Comparison of ENCODE assay signal across 8 mouse cellular contexts in the genomic region with DNA sequence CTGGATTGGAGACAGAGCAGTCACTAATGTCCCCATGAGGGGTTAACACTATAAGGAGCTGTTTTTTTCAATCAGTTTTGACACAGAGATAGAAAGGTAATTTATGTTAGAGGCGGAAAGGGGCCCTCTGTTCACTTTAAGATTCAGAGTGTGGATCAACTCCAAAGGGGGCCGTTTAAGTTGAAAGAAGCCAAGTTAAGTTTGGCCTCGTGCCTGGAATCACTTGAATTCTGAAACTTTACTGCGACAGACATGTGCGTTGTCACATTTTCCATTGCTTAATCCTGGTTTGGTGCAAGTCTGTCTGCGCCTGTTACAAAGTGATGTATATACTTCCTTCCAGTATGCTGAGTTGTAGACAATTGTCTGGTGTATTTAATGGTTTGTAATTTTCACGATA. TPM values are rescaled to one million over a fixed set of nuclear protein-coding genes. Genes with fewer than 3 reads are reported as not detected.
DNase-seq lines count a peak whose midpoint lies in the region; ATAC-seq and TF ChIP-seq lines count a peak whose summit lies in the region.
"Had no signal": no experiment of that assay in that cellular context is flagged by ENCODE, and none has a peak within 500 bp of the region (broad histone marks: within the 10 kb centered on the region; RNA-seq: fewer than 3 reads in every experiment).

No protein-coding gene starts in this region.

- H3K27ac ChIP-seq in liver, adult 2 months (replicated peaks; ENCODE audit: insufficient read depth, low read depth, low read length), result no peak overlapping the region
- no peak overlapping the region for H3K27ac ChIP-seq in liver, embryonic 11.5 days (ENCODE audit: low read depth, low read length)
- peak overlapping the region; percentile 70 for H3K27ac ChIP-seq in embryonic fibroblast, embryonic 13.5 days (ENCODE audit: insufficient read depth, low read length)
- no peak overlapping the region for H3K27ac ChIP-seq in midbrain, embryonic 15.5 days
- H3K27ac ChIP-seq: liver, embryonic 13.5 days had no signal

- intact Hi-C loops in heart, postnatal 25 days (cut with DNase I), result loop anchor here (10.0 kb wide), 1 partner anchor 75 kb away; no protein-coding TSS in a partner anchor

- no peak for TF ChIP-seq POLR2A in liver, adult 2 months (IDR thresholded peaks at IDR 0.05; ENCODE audit: extremely low read depth, insufficient read depth, low read length)
- TF ChIP-seq POLR2A in embryonic fibroblast, embryonic 13.5 days (IDR thresholded peaks at IDR 0.05; ENCODE audit: low read depth, low read length), result no peak

- no peaks in the 10 kb centered on the region for H3K4me1 ChIP-seq in liver, adult 2 months (ENCODE audit: control insufficient read depth, insufficient read depth, low read length)
- H3K4me1 ChIP-seq in liver, embryonic 11.5 days (replicated peaks; ENCODE audit: control insufficient read depth, insufficient read depth, low read length), result no peaks in the 10 kb centered on the region
- peaks cover 5% of the 10 kb centered on the region for H3K4me1 ChIP-seq in embryonic fibroblast, embryonic 13.5 days (ENCODE audit: control insufficient read depth, insufficient read depth, low read length)
- H3K4me1 ChIP-seq in midbrain, embryonic 15.5 days, result peaks cover 7% of the 10 kb centered on the region; the same call in 1 of the 2 replicates
- H3K4me1 ChIP-seq: liver, embryonic 13.5 days had no signal

- TF ChIP-seq CTCF in liver, adult 2 months (IDR thresholded peaks at IDR 0.05; ENCODE audit: low read depth, low read length), result no peak
- no peak for TF ChIP-seq CTCF in embryonic fibroblast, embryonic 13.5 days (IDR thresholded peaks at IDR 0.05; ENCODE audit: borderline replicate concordance, insufficient read depth, low read length)

- no peaks in the 10 kb centered on the region for H3K27me3 ChIP-seq in liver, adult 2 months (ENCODE audit: control insufficient read depth, insufficient read depth, low read length)
- no peaks in the 10 kb centered on the region for H3K27me3 ChIP-seq in liver, embryonic 11.5 days (replicated peaks; ENCODE audit: control insufficient read depth, insufficient read depth, low read length)
- no peaks in the 10 kb centered on the region for H3K27me3 ChIP-seq in midbrain, embryonic 15.5 days (replicated peaks)
- H3K27me3 ChIP-seq: liver, embryonic 13.5 days had no signal

- no peak overlapping the region for H3K4me3 ChIP-seq in liver, adult 2 months (ENCODE audit: insufficient read depth, low read depth, low read length)
- H3K4me3 ChIP-seq in liver, embryonic 11.5 days (ENCODE audit: low read depth, low read length), result no peak overlapping the region
- no peak overlapping the region for H3K4me3 ChIP-seq in embryonic fibroblast, embryonic 13.5 days (ENCODE audit: insufficient read depth, low read length)
- H3K4me3 ChIP-seq in midbrain, embryonic 15.5 days, result no peak overlapping the region
- H3K4me3 ChIP-seq: liver, embryonic 13.5 days had no signal

- ATAC-seq in liver, embryonic 11.5 days (replicated peaks; ENCODE audit: low FRiP score), result no peak
- ATAC-seq in midbrain, embryonic 15.5 days (replicated peaks), result peak; percentile 71

- H3K9me3 ChIP-seq in liver, embryonic 11.5 days (ENCODE audit: control insufficient read depth, low read length), result no peaks in the 10 kb centered on the region
- H3K9me3 ChIP-seq in midbrain, embryonic 15.5 days, result no peaks in the 10 kb centered on the region
- H3K9me3 ChIP-seq: liver, embryonic 13.5 days had no signal

- no peak overlapping the region for H3K9ac ChIP-seq in liver, adult 2 months (ENCODE audit: low read depth, low read length)
- no peak overlapping the region for H3K9ac ChIP-seq in liver, embryonic 11.5 days (ENCODE audit: low read depth, low read length)
- H3K9ac ChIP-seq in midbrain, embryonic 15.5 days, result no peak overlapping the region
- H3K9ac ChIP-seq: liver, embryonic 13.5 days had no signal

- no peak overlapping the region for H3K4me2 ChIP-seq in liver, embryonic 11.5 days
- no peak overlapping the region for H3K4me2 ChIP-seq in midbrain, embryonic 15.5 days
- H3K4me2 ChIP-seq: liver, embryonic 13.5 days had no signal

- WGBS in liver, adult 2 months, result 53% methylated on average over 7 of the region's 7 CpGs
- WGBS in liver, embryonic 11.5 days, result 60% methylated on average over 7 of the region's 7 CpGs
- WGBS in midbrain, embryonic 15.5 days, result 40% methylated on average over 7 of the region's 7 CpGs

- no peaks in the 10 kb centered on the region for H3K36me3 ChIP-seq in liver, adult 2 months (ENCODE audit: control insufficient read depth, insufficient read depth, low read length)
- H3K36me3 ChIP-seq in liver, embryonic 11.5 days (ENCODE audit: control insufficient read depth, insufficient read depth, low read length), result no peaks in the 10 kb centered on the region
- no peaks in the 10 kb centered on the region for H3K36me3 ChIP-seq in midbrain, embryonic 15.5 days (replicated peaks)
- H3K36me3 ChIP-seq: liver, embryonic 13.5 days had no signal

- H3K79me2 ChIP-seq in liver, adult 2 months (ENCODE audit: control insufficient read depth, insufficient read depth, low read length), result no peaks in the 10 kb centered on the region

- DNase-seq in liver, adult 2 months (ENCODE audit: extremely low read depth, low read depth, low spot score), result peak; percentile 28
- no peak for DNase-seq in liver, embryonic 11.5 days (ENCODE audit: low spot score)
- peak; percentile 45 for DNase-seq in heart, postnatal 25 days (ENCODE audit: low spot score)
- DNase-seq in cerebellum, adult 8-10 months, result no peak
- DNase-seq in cerebellum, adult 9-10 months, result no peak
- DNase-seq: liver, embryonic 13.5 days had no signal

RNA-seq across cellular contexts. Expression of a gene that starts 3.0 kb away (rescaled TPM):
- total RNA-seq in liver, adult 2 months (2014; rRNA removed), result 0.20 and 0.28 TPM in 2 replicates
- 0.11 and 0.12 TPM in 2 replicates for polyA plus RNA-seq in liver, adult 2 months (2012; rRNA removed)
- 0.32 and 0.44 TPM in 2 replicates for polyA plus RNA-seq in liver, embryonic 11.5 days (2014; fragmentation: Nextera tagmentation; extraction: Ambion mirVana)
- 4.8 and 11.2 TPM in 2 replicates for polyA plus RNA-seq in embryonic fibroblast, embryonic 13.5 days (2011; ENCODE audit: insufficient read length, low read depth, missing spikeins)
- 1 to 10 TPM; 1.2 to 2.1 TPM for total RNA-seq in heart, postnatal 25 days (2021)
- 1.6 and 1.9 TPM in 2 replicates for polyA plus RNA-seq in midbrain, embryonic 15.5 days (2015; fragmentation: Nextera tagmentation; extraction: Ambion mirVana)

Comparison
In these comparisons a context has a peak if more than half of its experiments do, and no peak if none do; other contexts are left out.
1. DNase-seq: peak in liver, adult 2 months (single experiment) and heart, postnatal 25 days (single experiment); none in liver, embryonic 11.5 days (single experiment), cerebellum, adult 8-10 months (single experiment) and cerebellum, adult 9-10 months (single experiment).